Mouse (Mus musculus) hindbrain, embryonic 11.5 days (tissue): Measurements from ENCODE around the gene Efs. TPM values are rescaled to one million over a fixed set of nuclear protein-coding genes. Genes with fewer than 3 reads are reported as not detected.
A peak's percentile ranks its signal among the peaks of the same experiment; 100 is the strongest.

Experiments
- ATAC-seq: fragments of 200-750 bp; cut with Nextera tagmentation; 2 replicates; pipeline ENCODE4 v1.8.0; 2017; ENCODE audit warnings: mild to moderate bottlenecking, moderate TSS enrichment, moderate library complexity; ENCODE audit not compliant: low FRiP score
- DNase-seq: peaks from one replicate; pipeline ENCODE4 v3.0.0-alpha.2; 2015; ENCODE audit warnings: low spot score
- H3K27ac ChIP-seq: fragments of 300-500 bp; sonication (generic); 2 replicates; pipeline ENCODE4 v1.5.1; 2014; ENCODE audit warnings: mild to moderate bottlenecking, low read depth, low read length
- H3K27me3 ChIP-seq: fragments of 300-500 bp; sonication (generic); 2 replicates; pipeline ENCODE4 v1.6.1; 2014; ENCODE audit warnings: mild to moderate bottlenecking, low read length, moderate library complexity, mixed read lengths; ENCODE audit not compliant: control insufficient read depth, insufficient read depth
- H3K36me3 ChIP-seq: fragments of 300-500 bp; sonication (generic); 2 replicates; pipeline ENCODE4 v1.6.1; 2014; ENCODE audit warnings: mild to moderate bottlenecking, low read length, moderate library complexity, mixed read lengths; ENCODE audit not compliant: control insufficient read depth, insufficient read depth
- H3K4me1 ChIP-seq: fragments of 300-500 bp; sonication (generic); replicated peaks from 2 replicates; pipeline ENCODE4 v1.6.1; 2014; ENCODE audit warnings: low read length, mixed read lengths; ENCODE audit not compliant: control insufficient read depth, insufficient read depth
- H3K4me2 ChIP-seq: fragments of 300-500 bp; sonication (generic); replicated peaks from 2 replicates; pipeline ENCODE4 v1.6.1; 2014; ENCODE audit warnings: mild to moderate bottlenecking, low read depth, low read length
- H3K4me3 ChIP-seq: fragments of 300-500 bp; sonication (generic); 2 replicates; pipeline ENCODE4 v1.5.1; 2014; ENCODE audit warnings: low read depth, low read length
- H3K9ac ChIP-seq: fragments of 300-500 bp; sonication (generic); 2 replicates; pipeline ENCODE4 v1.6.1; 2014; ENCODE audit warnings: low read depth, low read length
- H3K9me3 ChIP-seq: fragments of 300-500 bp; sonication (generic); 2 replicates; pipeline ENCODE4 v1.6.1; 2016; ENCODE audit warnings: low read length; ENCODE audit not compliant: control insufficient read depth
- WGBS: fragments of 180-500 bp; shearing (Covaris S2); extraction: QIAGEN DNeasy Blood & Tissue Kit; methylation state at CpG from one replicate; pipeline ENCODE4 v1.1.7; 2014; 5-methylcytosine and 5-hydroxymethylcytosine counted together
- polyA plus RNA-seq: library from polyadenylated mRNA; unstranded; fragments of >200 nt; fragmentation: Nextera tagmentation; extraction: Ambion mirVana; gene quantifications from 2 replicates; pipeline ENCODE4 v1.2.1, GENCODE M21; 2014

Efs gene
- polyA plus RNA-seq, 1 experiment from 2014 or later = 20.7 TPM

- H3K4me2 ChIP-seq = no peak overlapping the region
- ATAC-seq = no peak
Observed at GRCm38 (mm10) chr14:54942479-54942878, 16.6 kb upstream of the Efs start.

DNA sequence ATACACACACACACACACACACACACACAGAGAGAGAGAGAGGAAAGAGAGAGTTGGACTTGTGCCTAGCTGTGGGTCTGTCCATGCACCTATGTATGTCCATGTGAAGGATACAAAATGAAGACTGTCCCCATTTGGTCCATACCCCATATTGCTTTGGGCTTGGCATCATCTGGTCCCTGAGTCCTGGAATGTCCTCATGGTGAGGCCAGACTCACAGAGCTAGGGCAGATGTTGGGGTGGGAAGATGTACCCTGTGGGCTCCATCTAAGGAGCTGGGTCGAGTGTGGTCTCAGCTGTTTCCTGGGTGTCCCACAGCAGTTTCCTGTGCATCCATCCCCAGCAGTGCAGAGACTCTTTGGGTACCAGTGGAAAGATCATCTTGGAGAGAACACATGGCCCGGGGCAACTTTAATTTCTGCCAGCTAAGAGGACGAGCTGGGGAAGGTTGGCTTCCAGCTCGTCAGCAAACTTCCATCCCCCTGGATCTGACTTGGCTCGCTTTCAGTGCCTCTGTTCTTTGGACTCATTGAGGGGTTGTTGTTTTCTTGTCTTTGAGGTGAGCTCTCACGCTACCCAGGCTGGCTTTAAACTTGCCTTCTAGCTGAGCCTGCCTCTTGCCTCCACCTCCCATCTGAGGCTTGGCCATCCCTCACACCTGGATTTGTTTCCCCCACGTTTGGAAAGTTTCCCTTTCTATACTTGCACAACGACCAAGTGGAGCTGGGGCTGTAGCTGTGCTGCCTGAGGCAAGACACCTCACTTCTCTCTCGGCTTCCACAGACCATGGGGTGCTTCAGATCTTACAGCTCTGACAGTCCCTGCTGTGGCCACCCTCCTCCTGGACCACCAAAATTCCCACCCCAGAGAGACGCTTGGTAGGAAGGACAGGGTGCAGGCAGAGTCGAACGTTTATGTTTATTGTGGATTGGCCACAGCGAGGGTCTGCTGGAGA is 15.4 kb upstream of the Efs start:
- ATAC-seq = no peak

More at GRCm38 (mm10) chr14:54942479-54942878, 16.6 kb upstream of the Efs start:
- no peak for DNase-seq
- H3K27ac ChIP-seq = no peak overlapping the region
- H3K4me3 ChIP-seq = no peak overlapping the region
- no peak overlapping the region for H3K9ac ChIP-seq
- no peaks in the 10 kb centered on the region for H3K27me3 ChIP-seq
- H3K36me3 ChIP-seq = no peaks in the 10 kb centered on the region
- no peaks in the 10 kb centered on the region for H3K9me3 ChIP-seq
- H3K4me1 ChIP-seq = no peaks in the 10 kb centered on the region
- WGBS = 92% methylated on average over 8 of the region's 8 CpGs

GRCm38 (mm10) chr14:54940176-54940530 is 14.2 kb upstream of the Efs start:
- Histone ChIP-seq H3K27ac (no peak overlapping the region), H3K9me3 (no peaks in the 10 kb centered on the region), H3K4me3 (no peak overlapping the region), H3K4me1 (peaks cover 3% of the 10 kb centered on the region; the same call in 1 of the 2 replicates), H3K4me2 (no peak overlapping the region), H3K27me3 (no peaks in the 10 kb centered on the region), H3K9ac (no peak overlapping the region), H3K36me3 (no peaks in the 10 kb centered on the region)
- ATAC-seq = no peak
- DNase-seq = no peak
- WGBS = 83% methylated on average over 3 of the region's 3 CpGs

More for the DNA sequence above, 15.4 kb upstream of the Efs start:
- Histone ChIP-seq H3K4me2 (no peak overlapping the region), H3K9ac (no peak overlapping the region), H3K36me3 (no peaks in the 10 kb centered on the region), H3K27me3 (no peaks in the 10 kb centered on the region), H3K4me1 (peaks cover 1% of the 10 kb centered on the region; the same call in 1 of the 2 replicates), H3K27ac (no peak overlapping the region), H3K9me3 (no peaks in the 10 kb centered on the region), H3K4me3 (no peak overlapping the region)
- 67% methylated on average over 13 of the region's 13 CpGs for WGBS
- no peak for DNase-seq

- no peak for ATAC-seq
- H3K27me3 ChIP-seq = no peaks in the 10 kb centered on the region
- 52% methylated on average over 12 of the region's 12 CpGs for WGBS
Observed at GRCm38 (mm10) chr14:54939434-54940175, 13.7 kb upstream of the Efs start.

GRCm38 (mm10) chr14:54938431-54939219 is 12.7 kb upstream of the Efs start:
- no peaks in the 10 kb centered on the region for H3K36me3 ChIP-seq
- no peaks in the 10 kb centered on the region for H3K27me3 ChIP-seq
- H3K4me3 ChIP-seq = no peak overlapping the region
- H3K27ac ChIP-seq = no peak overlapping the region
- DNase-seq = no peak
- peaks cover 3% of the 10 kb centered on the region; the same call in 1 of the 2 replicates for H3K4me1 ChIP-seq
- ATAC-seq = no peak
- no peak overlapping the region for H3K4me2 ChIP-seq
- 77% methylated on average over 15 of the region's 15 CpGs for WGBS
- no peaks in the 10 kb centered on the region for H3K9me3 ChIP-seq
- no peak overlapping the region for H3K9ac ChIP-seq

More at GRCm38 (mm10) chr14:54939434-54940175, 13.7 kb upstream of the Efs start:
- Histone ChIP-seq H3K27ac (no peak overlapping the region), H3K4me2 (no peak overlapping the region), H3K9ac (no peak overlapping the region), H3K4me3 (no peak overlapping the region), H3K36me3 (no peaks in the 10 kb centered on the region), H3K9me3 (no peaks in the 10 kb centered on the region), H3K4me1 (peaks cover 3% of the 10 kb centered on the region; the same call in 1 of the 2 replicates)
- DNase-seq = peak; percentile 75

- no peaks in the 10 kb centered on the region for H3K27me3 ChIP-seq
- no peak for DNase-seq
- no peaks in the 10 kb centered on the region for H3K36me3 ChIP-seq
- H3K9ac ChIP-seq = no peak overlapping the region
- H3K4me1 ChIP-seq = peaks cover 5% of the 10 kb centered on the region; the same call in 1 of the 2 replicates
- WGBS = 95% methylated on average over 16 of the region's 16 CpGs
- H3K9me3 ChIP-seq = no peaks in the 10 kb centered on the region
- H3K4me3 ChIP-seq = no peak overlapping the region
- no peak overlapping the region for H3K4me2 ChIP-seq
- ATAC-seq = no peak
- H3K27ac ChIP-seq = no peak overlapping the region
Observed at GRCm38 (mm10) chr14:54937361-54938182, 11.6 kb upstream of the Efs start.

- 72% methylated on average over 6 of the region's 6 CpGs for WGBS
Observed at GRCm38 (mm10) chr14:54936831-54937160, 10.9 kb upstream of the Efs start.

More at GRCm38 (mm10) chr14:54936831-54937160, 10.9 kb upstream of the Efs start:
- no peaks in the 10 kb centered on the region for H3K9me3 ChIP-seq
- H3K27me3 ChIP-seq = no peaks in the 10 kb centered on the region
- no peak overlapping the region for H3K27ac ChIP-seq
- H3K9ac ChIP-seq = no peak overlapping the region
- no peak overlapping the region for H3K4me3 ChIP-seq
- no peak overlapping the region for H3K4me2 ChIP-seq
- H3K36me3 ChIP-seq = no peaks in the 10 kb centered on the region
- H3K4me1 ChIP-seq = peaks cover 5% of the 10 kb centered on the region; the same call in 1 of the 2 replicates
- ATAC-seq (no peak), DNase-seq (no peak)
